Mouse (Mus musculus): ENCODE data around the gene Gm10337. TPM values are rescaled to one million over a fixed set of nuclear protein-coding genes. Genes with fewer than 3 reads are reported as not detected.

The Gm10337 gene
- polyA plus RNA-seq, 1 experiment from 2014 or later: 2.7 TPM

DNA sequence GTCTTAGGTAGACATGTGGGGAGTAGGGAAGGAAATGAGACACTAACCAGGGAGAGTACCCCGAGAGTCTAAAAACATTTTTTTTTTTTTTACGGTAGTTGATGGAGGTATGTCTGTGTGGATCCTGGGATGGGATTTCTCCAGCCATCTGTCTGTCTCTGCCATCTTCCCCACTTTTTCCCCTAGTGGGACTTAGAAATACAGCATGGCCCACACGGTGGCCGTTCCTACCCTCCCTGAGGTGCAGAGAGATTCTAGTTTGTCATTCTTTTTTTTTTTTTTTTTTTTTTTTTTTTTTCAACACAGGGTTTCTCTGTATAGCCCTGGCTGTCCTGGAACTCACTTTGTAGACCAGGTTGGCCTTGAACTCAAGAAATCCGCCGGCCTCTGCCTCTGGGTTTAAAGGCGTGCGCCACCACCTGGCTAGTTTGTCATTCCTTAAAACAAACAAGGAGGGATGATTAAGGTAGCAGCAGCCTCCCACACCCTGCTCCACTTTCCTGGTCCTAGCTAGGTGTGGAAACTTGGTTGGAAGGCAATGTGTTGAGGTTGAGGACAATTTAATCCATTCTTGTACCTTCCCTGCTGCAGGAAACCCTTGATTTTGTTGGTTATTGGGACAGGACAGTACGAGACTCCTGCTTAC lies 42.0 kb upstream of the Gm10337 start:
- no peak for ATAC-seq (replicated peaks; ENCODE audit: insufficient number of reproducible peaks, low FRiP score, low TSS enrichment)
- Histone ChIP-seq H3K9ac (ENCODE audit: low read depth, low read length) (peak overlapping the region; percentile 39; the same call in 1 of the 2 replicates), H3K27ac (ENCODE audit: low read depth, low read length) (peak overlapping the region; percentile 75)

DNA sequence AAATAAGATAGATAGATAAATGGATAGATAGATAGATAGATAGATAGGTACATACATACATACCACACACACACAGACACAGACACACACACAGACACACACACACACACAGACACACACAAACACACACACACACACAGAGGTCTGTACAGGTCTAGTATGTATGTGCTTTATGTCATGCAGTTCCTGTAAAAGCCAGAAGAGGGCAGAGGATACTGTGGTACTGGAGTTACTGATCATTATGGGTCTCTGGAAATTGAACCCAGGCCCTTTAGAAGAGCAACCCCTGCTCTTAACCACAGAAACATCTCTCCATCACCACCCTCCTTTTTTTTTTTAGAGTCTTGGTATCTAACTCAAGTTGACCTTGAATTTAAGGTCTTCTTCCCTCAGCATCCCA lies 39.9 kb upstream of the Gm10337 start:
- 0 out of 2 replicates have a peak, but pooled peaks cover 2% of the 10 kb centered on the region for H3K36me3 ChIP-seq (ENCODE audit: control insufficient read depth, insufficient read depth, low read length)
- H3K9ac ChIP-seq (ENCODE audit: low read depth, low read length): no peak overlapping the region
- H3K9me3 ChIP-seq (replicated peaks; ENCODE audit: control insufficient read depth, low read length): no peaks in the 10 kb centered on the region; the same call in 1 of the 2 replicates
- H3K4me3 ChIP-seq (ENCODE audit: low read depth, low read length): no peak overlapping the region
- no peak overlapping the region for H3K27ac ChIP-seq (ENCODE audit: low read depth, low read length)
- H3K27me3 ChIP-seq (ENCODE audit: control insufficient read depth, insufficient read depth, low read length): no peaks in the 10 kb centered on the region
- no peak overlapping the region for H3K4me2 ChIP-seq
- peaks cover 11% of the 10 kb centered on the region; the same call in 1 of the 2 replicates for H3K4me1 ChIP-seq (ENCODE audit: control insufficient read depth, insufficient read depth, low read length)
- ATAC-seq (replicated peaks; ENCODE audit: insufficient number of reproducible peaks, low FRiP score, low TSS enrichment): no peak

More for the DNA sequence above, 42.0 kb upstream of the Gm10337 start:
- H3K4me3 ChIP-seq (ENCODE audit: low read depth, low read length): peak overlapping the region; percentile 34
- no peaks in the 10 kb centered on the region for H3K9me3 ChIP-seq (replicated peaks; ENCODE audit: control insufficient read depth, low read length)
- H3K4me1 ChIP-seq (ENCODE audit: control insufficient read depth, insufficient read depth, low read length): peaks cover 11% of the 10 kb centered on the region; the same call in 1 of the 2 replicates
- WGBS (ENCODE audit: insufficient replicate concordance): 75% methylated on average over 9 of the region's 9 CpGs
- H3K36me3 ChIP-seq (ENCODE audit: control insufficient read depth, insufficient read depth, low read length): 0 out of 2 replicates have a peak, but pooled peaks cover 2% of the 10 kb centered on the region
- peak overlapping the region; percentile 75 for H3K4me2 ChIP-seq
- H3K27me3 ChIP-seq (ENCODE audit: control insufficient read depth, insufficient read depth, low read length): no peaks in the 10 kb centered on the region

DNA sequence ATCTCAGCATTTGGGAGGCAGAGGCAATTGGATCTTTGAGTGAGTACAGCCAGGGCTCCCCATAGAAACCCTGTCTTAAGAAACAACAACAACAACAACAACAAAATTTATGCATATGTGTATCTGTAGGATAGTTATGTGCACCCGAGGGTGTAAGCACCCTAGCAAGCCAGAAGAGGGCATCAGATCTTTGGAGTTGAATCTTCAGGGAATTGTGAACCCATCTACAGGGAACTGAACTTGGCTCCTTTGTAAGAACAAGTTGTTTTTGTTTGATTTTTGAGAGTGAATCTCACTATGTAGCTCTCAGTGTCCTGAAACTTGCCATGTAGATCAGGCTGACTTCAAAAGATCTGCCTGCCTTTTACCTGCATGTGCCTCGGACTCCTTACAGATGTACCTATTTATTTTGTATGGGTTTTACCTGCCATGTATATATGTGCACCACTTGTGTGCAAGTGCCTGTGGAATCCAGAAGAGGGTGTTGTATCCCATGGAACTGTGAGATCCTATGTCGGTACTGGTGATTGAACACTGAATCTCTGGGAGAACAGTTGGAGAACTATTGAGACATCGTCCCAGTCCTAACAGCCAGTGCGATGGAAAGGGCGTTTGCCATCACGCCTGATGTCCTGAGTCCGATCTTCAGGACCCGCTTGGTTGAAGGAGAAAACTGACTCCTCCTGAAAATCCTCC lies 34.7 kb upstream of the Gm10337 start:
- ATAC-seq (replicated peaks; ENCODE audit: insufficient number of reproducible peaks, low FRiP score, low TSS enrichment): no peak
- Histone ChIP-seq H3K4me3 (ENCODE audit: low read depth, low read length) (no peak overlapping the region), H3K27ac (ENCODE audit: low read depth, low read length) (no peak overlapping the region), H3K4me1 (ENCODE audit: control insufficient read depth, insufficient read depth, low read length) (peaks cover 7% of the 10 kb centered on the region), H3K4me2 (no peak overlapping the region), H3K9ac (ENCODE audit: low read depth, low read length) (no peak overlapping the region), H3K9me3 (replicated peaks; ENCODE audit: control insufficient read depth, low read length) (no peaks in the 10 kb centered on the region; the same call in 1 of the 2 replicates), H3K36me3 (ENCODE audit: control insufficient read depth, insufficient read depth, low read length) (no peaks in the 10 kb centered on the region; the same call in none of the 2 replicates), H3K27me3 (ENCODE audit: control insufficient read depth, insufficient read depth, low read length) (no peaks in the 10 kb centered on the region)
- WGBS (ENCODE audit: insufficient replicate concordance): 95% methylated on average over 9 of the region's 9 CpGs

DNA sequence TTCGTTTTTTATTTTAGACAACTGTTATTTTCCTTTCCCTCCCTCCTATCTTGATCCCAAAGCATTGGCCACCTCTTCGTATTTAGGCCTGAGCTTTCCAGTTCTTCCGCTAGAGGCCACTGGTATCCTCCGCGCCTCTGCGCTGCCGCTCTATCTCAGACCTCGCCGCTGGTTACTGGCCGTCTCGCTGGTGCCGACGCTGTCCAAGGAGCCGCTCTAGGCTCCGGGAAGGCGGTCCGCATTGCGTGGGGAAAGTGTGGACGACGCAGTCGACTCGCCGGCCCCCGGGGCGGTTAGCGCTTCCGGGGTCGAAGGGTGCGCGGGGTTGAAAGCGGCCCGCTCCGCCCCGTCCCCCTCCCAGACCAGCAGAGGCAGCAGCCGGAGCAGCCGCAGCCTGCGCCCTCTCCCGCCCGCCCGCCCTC lies 33.3 kb upstream of the Gm10337 start, which contains the start of gene Pcbp2:
TSS of gene Pcbp2 (plus strand) at position 357 of the 422 bp plus-strand sequence.
- Histone ChIP-seq H3K9me3 (replicated peaks; ENCODE audit: control insufficient read depth, low read length) (no peaks in the 10 kb centered on the region; the same call in 1 of the 2 replicates), H3K27ac (ENCODE audit: low read depth, low read length) (peak within 1 kb of the TSS; percentile 90), H3K4me3 (ENCODE audit: low read depth, low read length) (peak within 1 kb of the TSS; percentile 75), H3K9ac (ENCODE audit: low read depth, low read length) (peak within 1 kb of the TSS; percentile 77), H3K4me1 (ENCODE audit: control insufficient read depth, insufficient read depth, low read length) (peaks cover 7% of the 10 kb centered on the region), H3K36me3 (ENCODE audit: control insufficient read depth, insufficient read depth, low read length) (peaks cover 5% of the 10 kb centered on the region), H3K4me2 (peak within 1 kb of the TSS; percentile 80), H3K27me3 (ENCODE audit: control insufficient read depth, insufficient read depth, low read length) (no peaks in the 10 kb centered on the region)
- WGBS (ENCODE audit: insufficient replicate concordance): under 1% methylated on average over 30 of the region's 40 CpGs
- peak; percentile 99 for ATAC-seq (replicated peaks; ENCODE audit: insufficient number of reproducible peaks, low FRiP score, low TSS enrichment)

DNA sequence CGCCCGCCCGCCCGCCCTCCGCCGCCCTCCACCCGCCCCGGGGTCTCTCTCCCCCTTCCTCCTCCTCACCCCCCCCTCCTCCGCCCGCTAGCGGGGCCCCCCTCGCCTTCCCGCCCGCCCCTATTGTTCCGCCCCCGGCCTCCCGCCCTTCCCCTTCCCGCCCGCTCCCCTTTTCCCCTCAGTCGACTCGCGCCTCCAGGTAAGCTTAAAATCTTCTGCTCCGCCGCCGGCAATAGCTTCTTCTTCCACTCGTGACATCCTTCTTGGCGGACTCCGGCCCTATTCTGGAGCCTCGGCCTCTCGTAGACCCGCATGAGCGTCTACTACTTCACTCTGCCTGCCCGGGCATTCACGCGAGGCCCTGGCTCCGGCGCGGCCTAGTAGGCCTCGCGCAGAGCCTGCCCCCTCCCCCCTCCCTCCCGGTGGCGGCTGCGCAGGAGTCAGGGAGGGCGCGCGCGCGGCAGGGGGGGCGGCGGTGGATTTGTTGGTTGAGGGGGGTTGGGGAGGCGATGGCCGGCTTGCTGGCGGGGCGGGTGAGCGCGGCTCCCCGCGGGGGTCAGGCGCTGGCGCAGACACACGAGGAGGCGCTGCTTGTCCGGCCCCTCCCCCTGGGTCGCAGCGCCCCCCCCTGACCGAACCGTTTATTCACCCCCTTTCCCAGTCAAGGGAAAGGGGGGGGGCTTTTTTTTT lies 32.8 kb upstream of the Gm10337 start:
- peak overlapping the region; percentile 75 for H3K4me3 ChIP-seq (ENCODE audit: low read depth, low read length)
- H3K9me3 ChIP-seq (replicated peaks; ENCODE audit: control insufficient read depth, low read length): no peaks in the 10 kb centered on the region; the same call in 1 of the 2 replicates
- WGBS (ENCODE audit: insufficient replicate concordance): 2% methylated on average over 22 of the region's 67 CpGs
- peak overlapping the region; percentile 80 for H3K4me2 ChIP-seq
- peak; percentile 70 for ATAC-seq (replicated peaks; ENCODE audit: insufficient number of reproducible peaks, low FRiP score, low TSS enrichment)
- H3K36me3 ChIP-seq (ENCODE audit: control insufficient read depth, insufficient read depth, low read length): peaks cover 8% of the 10 kb centered on the region
- no peaks in the 10 kb centered on the region for H3K27me3 ChIP-seq (ENCODE audit: control insufficient read depth, insufficient read depth, low read length)
- H3K27ac ChIP-seq (ENCODE audit: low read depth, low read length): peak overlapping the region; percentile 90
- peak overlapping the region; percentile 77 for H3K9ac ChIP-seq (ENCODE audit: low read depth, low read length)
- peaks cover 7% of the 10 kb centered on the region for H3K4me1 ChIP-seq (ENCODE audit: control insufficient read depth, insufficient read depth, low read length)

DNA sequence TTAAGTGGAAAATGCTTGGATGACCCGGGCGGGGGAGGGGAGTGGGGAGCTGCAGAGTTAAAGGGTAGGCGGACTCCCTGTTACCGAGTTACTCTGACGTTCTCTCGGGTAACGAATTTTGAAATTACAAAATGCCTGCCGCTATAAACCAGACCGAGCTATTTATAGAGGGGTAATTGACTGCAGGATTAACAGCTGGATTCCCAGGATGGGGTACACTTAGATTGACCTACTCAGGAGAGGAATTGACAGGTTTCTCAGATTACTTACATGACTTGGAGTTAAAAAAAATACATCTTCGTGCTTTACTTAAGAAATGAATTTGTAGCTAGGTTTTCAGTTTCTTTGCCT lies 32.3 kb upstream of the Gm10337 start:
- WGBS (ENCODE audit: insufficient replicate concordance): under 1% methylated on average over 10 of the region's 10 CpGs
- Histone ChIP-seq H3K9me3 (replicated peaks; ENCODE audit: control insufficient read depth, low read length) (no peaks in the 10 kb centered on the region; the same call in 1 of the 2 replicates), H3K4me1 (ENCODE audit: control insufficient read depth, insufficient read depth, low read length) (peaks cover 7% of the 10 kb centered on the region), H3K27me3 (ENCODE audit: control insufficient read depth, insufficient read depth, low read length) (no peaks in the 10 kb centered on the region), H3K4me2 (peak overlapping the region; percentile 80), H3K4me3 (ENCODE audit: low read depth, low read length) (peak overlapping the region; percentile 75), H3K27ac (ENCODE audit: low read depth, low read length) (peak overlapping the region; percentile 90), H3K9ac (ENCODE audit: low read depth, low read length) (peak overlapping the region; percentile 77), H3K36me3 (ENCODE audit: control insufficient read depth, insufficient read depth, low read length) (peaks cover 8% of the 10 kb centered on the region)
- no peak for ATAC-seq (replicated peaks; ENCODE audit: insufficient number of reproducible peaks, low FRiP score, low TSS enrichment)

DNA sequence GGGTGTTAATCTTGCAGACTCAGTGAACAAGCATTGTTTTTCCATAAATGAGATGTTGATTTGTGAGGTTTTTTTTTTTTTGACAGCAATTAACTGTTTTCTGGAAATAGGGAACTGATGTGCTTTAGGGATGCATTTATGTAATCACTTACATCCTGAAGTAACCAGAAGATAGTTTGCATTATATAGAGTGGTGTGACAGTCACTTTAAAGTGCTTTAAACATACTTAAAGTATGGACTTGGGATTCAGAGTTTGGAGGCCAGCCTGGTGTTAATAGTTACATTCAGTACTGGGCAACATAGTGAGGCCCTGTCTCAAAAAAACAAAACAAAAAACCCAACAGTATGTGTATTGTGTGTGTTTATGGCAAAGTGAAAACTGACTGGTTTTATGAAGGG lies 31.8 kb upstream of the Gm10337 start:
- Histone ChIP-seq H3K27ac (ENCODE audit: low read depth, low read length) (no peak overlapping the region), H3K9ac (ENCODE audit: low read depth, low read length) (no peak overlapping the region), H3K27me3 (ENCODE audit: control insufficient read depth, insufficient read depth, low read length) (no peaks in the 10 kb centered on the region), H3K4me2 (peak overlapping the region; percentile 80), H3K9me3 (replicated peaks; ENCODE audit: control insufficient read depth, low read length) (no peaks in the 10 kb centered on the region; the same call in 1 of the 2 replicates), H3K4me3 (ENCODE audit: low read depth, low read length) (peak overlapping the region; percentile 75), H3K36me3 (ENCODE audit: control insufficient read depth, insufficient read depth, low read length) (peaks cover 11% of the 10 kb centered on the region), H3K4me1 (ENCODE audit: control insufficient read depth, insufficient read depth, low read length) (peaks cover 7% of the 10 kb centered on the region)
- no peak for ATAC-seq (replicated peaks; ENCODE audit: insufficient number of reproducible peaks, low FRiP score, low TSS enrichment)

DNA sequence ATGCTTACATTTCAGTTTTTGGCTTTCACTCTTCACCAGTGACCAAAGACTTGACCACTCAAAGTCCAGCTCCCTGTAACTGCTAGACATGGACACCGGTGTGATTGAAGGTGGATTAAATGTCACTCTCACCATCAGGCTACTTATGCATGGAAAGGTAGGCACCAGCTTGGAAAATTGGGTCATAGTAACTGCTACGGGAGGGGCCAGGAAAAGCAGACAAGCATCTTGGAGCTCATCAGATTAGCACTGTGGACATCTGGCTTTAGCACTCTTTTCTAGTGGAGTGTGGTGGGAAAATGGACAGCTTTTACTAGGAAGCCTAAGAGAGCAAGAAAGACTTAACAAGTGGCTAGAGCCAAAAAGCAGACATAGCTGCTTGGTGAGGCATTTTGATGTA lies 30.3 kb upstream of the Gm10337 start:
- WGBS (ENCODE audit: insufficient replicate concordance): 73% methylated on average over 2 of the region's 2 CpGs
- H3K9ac ChIP-seq (ENCODE audit: low read depth, low read length): no peak overlapping the region
- no peaks in the 10 kb centered on the region; the same call in 1 of the 2 replicates for H3K9me3 ChIP-seq (replicated peaks; ENCODE audit: control insufficient read depth, low read length)
- H3K27ac ChIP-seq (ENCODE audit: low read depth, low read length): no peak overlapping the region
- no peak overlapping the region; the same call in 1 of the 2 replicates for H3K4me2 ChIP-seq
- no peaks in the 10 kb centered on the region for H3K27me3 ChIP-seq (ENCODE audit: control insufficient read depth, insufficient read depth, low read length)
- ATAC-seq (replicated peaks; ENCODE audit: insufficient number of reproducible peaks, low FRiP score, low TSS enrichment): no peak
- no peak overlapping the region for H3K4me3 ChIP-seq (ENCODE audit: low read depth, low read length)
- H3K36me3 ChIP-seq (ENCODE audit: control insufficient read depth, insufficient read depth, low read length): peaks cover 14% of the 10 kb centered on the region
- H3K4me1 ChIP-seq (ENCODE audit: control insufficient read depth, insufficient read depth, low read length): peaks cover 7% of the 10 kb centered on the region
